Comparison of ENCODE assay signal across 8 mouse cellular contexts in genomic region chr5:122500563-122500962, GRCm38 (mm10). TPM values are rescaled to one million over a fixed set of nuclear protein-coding genes. Genes with fewer than 3 reads are reported as not detected.
A peak's percentile ranks its signal among the peaks of the same experiment; 100 is the strongest.
DNase-seq lines count a peak whose midpoint lies in the region; ATAC-seq and TF ChIP-seq lines count a peak whose summit lies in the region.

No protein-coding gene starts in this region.

- ATAC-seq in liver, embryonic 12.5 days = no peak
- ATAC-seq in granulocyte monocyte progenitor cell, adult 5-6 weeks (replicated peaks; ENCODE audit: poor library complexity, severe bottlenecking) = no peak

- no peak for TF ChIP-seq EP300 in heart, adult 2 months (IDR thresholded peaks at IDR 0.05; ENCODE audit: insufficient read depth, low read depth, low read length)

- peak overlapping the region; percentile 98 for H3K4me2 ChIP-seq in liver, embryonic 12.5 days

- peaks cover 34% of the 10 kb centered on the region for H3K36me3 ChIP-seq in heart, adult 2 months (ENCODE audit: control insufficient read depth, insufficient read depth, low read length)
- H3K36me3 ChIP-seq in testis, adult 2 months (ENCODE audit: control insufficient read depth, insufficient read depth, low read length) = no peaks in the 10 kb centered on the region
- peaks cover 42% of the 10 kb centered on the region for H3K36me3 ChIP-seq in liver, embryonic 12.5 days

- no peaks in the 10 kb centered on the region for H3K9me3 ChIP-seq in liver, embryonic 12.5 days (replicated peaks)

- no peak for TF ChIP-seq POLR2A in heart, adult 2 months (IDR thresholded peaks at IDR 0.05; ENCODE audit: insufficient read depth, low read depth, low read length)
- no peak for TF ChIP-seq POLR2A in testis, adult 2 months (IDR thresholded peaks at IDR 0.05; ENCODE audit: control insufficient read depth, low read depth, low read length)

- no peaks in the 10 kb centered on the region for H3K27me3 ChIP-seq in heart, adult 2 months (ENCODE audit: control insufficient read depth, insufficient read depth, low read length)
- H3K27me3 ChIP-seq in testis, adult 2 months (ENCODE audit: control insufficient read depth, insufficient read depth, low read length) = no peaks in the 10 kb centered on the region
- peaks cover 26% of the 10 kb centered on the region for H3K27me3 ChIP-seq in liver, embryonic 12.5 days (replicated peaks)

- peak overlapping the region; percentile 98 for H3K27ac ChIP-seq in heart, adult 2 months
- no peak overlapping the region for H3K27ac ChIP-seq in testis, adult 2 months (ENCODE audit: control insufficient read depth, insufficient read depth, low read depth, low read length)
- H3K27ac ChIP-seq in liver, embryonic 12.5 days = peak overlapping the region; percentile 97; the same call in 1 of the 2 replicates

- TF ChIP-seq CTCF in heart, adult 2 months (IDR thresholded peaks at IDR 0.05) = no peak
- no peak for TF ChIP-seq CTCF in testis, adult 2 months (IDR thresholded peaks at IDR 0.05; ENCODE audit: control insufficient read depth, insufficient read depth, insufficient replicate concordance, low read depth, low read length)

- peak overlapping the region; percentile 87 for H3K4me3 ChIP-seq in heart, adult 2 months
- peak overlapping the region; percentile 94; the same call in 1 of the 2 replicates for H3K4me3 ChIP-seq in testis, adult 2 months (ENCODE audit: control insufficient read depth, low read depth, low read length)
- H3K4me3 ChIP-seq in liver, embryonic 12.5 days = peak overlapping the region; percentile 96

- peaks cover 4% of the 10 kb centered on the region for H3K4me1 ChIP-seq in heart, adult 2 months (ENCODE audit: control insufficient read depth, insufficient read depth, low read length)
- peaks cover 7% of the 10 kb centered on the region for H3K4me1 ChIP-seq in testis, adult 2 months (ENCODE audit: control insufficient read depth, insufficient read depth, low read length)
- peaks cover 35% of the 10 kb centered on the region for H3K4me1 ChIP-seq in liver, embryonic 12.5 days

- intact Hi-C loops in heart, adult 2 months (cut with DNase I) = loop anchor here (5.0 kb wide), 2 partner anchors 122 to 277 kb away; partner anchors contain the start of gene Camkk2
- intact Hi-C loops in heart, postnatal 14 days (cut with DNase I) = no loop called here
- intact Hi-C loops in left cerebral cortex, postnatal 10 days (cut with DNase I) = loop anchor here (5.0 kb wide), 1 partner anchor 117 kb away; no protein-coding TSS in a partner anchor

- peak overlapping the region; percentile 95 for H3K9ac ChIP-seq in heart, adult 2 months (ENCODE audit: low read depth, low read length)
- H3K9ac ChIP-seq in liver, embryonic 12.5 days = peak overlapping the region; percentile 100

- peaks cover 3% of the 10 kb centered on the region for H3K79me2 ChIP-seq in heart, adult 2 months (replicated peaks; ENCODE audit: control insufficient read depth, insufficient read depth, low read length)

- DNase-seq in heart, adult 2 months = no peak
- DNase-seq in heart, postnatal 14 days = no peak
- DNase-seq in testis, postnatal 10 days (ENCODE audit: low spot score) = no peak
- no peak for DNase-seq in adipocyte (ENCODE audit: low spot score)
- DNase-seq in left cerebral cortex, postnatal 10 days (ENCODE audit: extremely low spot score in 1 of 2, low spot score in 2 of 2) = no peak

- 21% methylated on average over 5 of the region's 5 CpGs for WGBS in heart, adult 2 months
- 22% methylated on average over 5 of the region's 5 CpGs for WGBS in liver, embryonic 12.5 days (ENCODE audit: insufficient replicate concordance)

RNA-seq across cellular contexts. Expression of gene Atp2a2, which starts 1.5 kb away (rescaled TPM):
- total RNA-seq in heart, adult 2 months (2021) = over 10,000 TPM; 11,796 to 13,259 TPM
- polyA plus RNA-seq in heart, adult 2 months (2012; rRNA removed) = 3,546 and 6,285 TPM in 2 replicates
- total RNA-seq in heart, postnatal 14 days (2021) = 1,000 to 10,000 TPM; 9,386 to 9,784 TPM
- 49.8 and 55.9 TPM in 2 replicates for polyA plus RNA-seq in testis, adult 2 months (2012; rRNA removed)
- polyA plus RNA-seq in liver, embryonic 12.5 days (2016; fragmentation: Nextera tagmentation; extraction: Ambion mirVana) = 44.2 and 45.7 TPM in 2 replicates
- 71.0 and 77.6 TPM in 2 replicates for total RNA-seq in granulocyte monocyte progenitor cell, adult 5-6 weeks (2014; fragmentation: Nextera tagmentation)
- 112 and 118 TPM in 2 replicates for total RNA-seq in granulocyte monocyte progenitor cell, adult 5-6 weeks (2017)
- 100 to 1,000 TPM; 618 to 632 TPM for total RNA-seq in left cerebral cortex, postnatal 10 days (2021)

Comparison
In these comparisons a context has a peak if more than half of its experiments do, and no peak if none do; other contexts are left out.
1. RNA of gene Atp2a2, which starts 1.5 kb away (total RNA-seq): 11,796 to 13,259 TPM in heart, adult 2 months and 9,386 to 9,784 TPM in heart, postnatal 14 days; 618 to 632 TPM in left cerebral cortex, postnatal 10 days and 71.0 to 118 TPM in granulocyte monocyte progenitor cell, adult 5-6 weeks; every median in the first group is over 10 times any median in the second.
2. Peak in every context shown above with its lines, with median percentiles within 50 percentile points of each other: H3K4me3 ChIP-seq.